Mouse (Mus musculus): ENCODE results near the gene Def8.
"Not testable (repeated sequence)": the region's sequence is repeated elsewhere in the genome, so short reads cannot be mapped to it uniquely, and the experiment has no call there.

Gene Def8

GRCm38 (mm10) chr8:123432381-123432780, 9.1 kb downstream of the Def8 start:
- DNase-seq (ENCODE audit: low read depth, low spot score) = no peak

GRCm38 (mm10) chr8:123433241-123433974, 10.1 kb downstream of the Def8 start:
- DNase-seq (ENCODE audit: low read depth, low spot score) = not testable (repeated sequence)

GRCm38 (mm10) chr8:123441788-123442187, 18.5 kb downstream of the Def8 start:
- DNase-seq (ENCODE audit: low read depth, low spot score) = no peak

- DNase-seq (ENCODE audit: low read depth, low spot score) = no peak
Measured at GRCm38 (mm10) chr8:123442351-123442750, 19.0 kb downstream of the Def8 start.

GRCm38 (mm10) chr8:123442871-123443575, 19.7 kb downstream of the Def8 start:
- DNase-seq (ENCODE audit: low read depth, low spot score) = peak; percentile 93

- no peak for DNase-seq (ENCODE audit: low read depth, low spot score)
Measured at GRCm38 (mm10) chr8:123443576-123443921, 20.2 kb downstream of the Def8 start.

GRCm38 (mm10) chr8:123444131-123444530, 20.8 kb downstream of the Def8 start:
- DNase-seq (ENCODE audit: low read depth, low spot score) = no peak

GRCm38 (mm10) chr8:123445981-123446380, 22.7 kb downstream of the Def8 start:
- DNase-seq (ENCODE audit: low read depth, low spot score) = no peak

- no peak for DNase-seq (ENCODE audit: low read depth, low spot score)
Measured at GRCm38 (mm10) chr8:123446799-123447198, 23.5 kb downstream of the Def8 start.

GRCm38 (mm10) chr8:123450783-123451182, 27.5 kb downstream of the Def8 start:
- DNase-seq (ENCODE audit: low read depth, low spot score) = no peak

- not testable (repeated sequence) for DNase-seq (ENCODE audit: low read depth, low spot score)
Measured at GRCm38 (mm10) chr8:123451747-123452146, 28.4 kb downstream of the Def8 start.

- no peak for DNase-seq (ENCODE audit: low read depth, low spot score)
Measured at GRCm38 (mm10) chr8:123452149-123452548, 28.8 kb downstream of the Def8 start.

GRCm38 (mm10) chr8:123453291-123453690, 30.0 kb downstream of the Def8 start:
- no peak for DNase-seq (ENCODE audit: low read depth, low spot score)

- no peak for DNase-seq (ENCODE audit: low read depth, low spot score)
Measured at GRCm38 (mm10) chr8:123453951-123454350, 30.6 kb downstream of the Def8 start.

GRCm38 (mm10) chr8:123454559-123454958, 31.2 kb downstream of the Def8 start:
- DNase-seq (ENCODE audit: low read depth, low spot score) = no peak

GRCm38 (mm10) chr8:123463651-123464050, 40.3 kb downstream of the Def8 start:
- no peak for DNase-seq (ENCODE audit: low read depth, low spot score)

- DNase-seq (ENCODE audit: low read depth, low spot score) = no peak
Measured at GRCm38 (mm10) chr8:123467476-123467875, 44.1 kb downstream of the Def8 start.

GRCm38 (mm10) chr8:123472991-123473390, 49.7 kb downstream of the Def8 start:
- not testable (repeated sequence) for DNase-seq (ENCODE audit: low read depth, low spot score)

GRCm38 (mm10) chr8:123474549-123474948, 51.2 kb downstream of the Def8 start:
- DNase-seq (ENCODE audit: low read depth, low spot score) = not testable (repeated sequence)

GRCm38 (mm10) chr8:123476911-123477736, 53.8 kb downstream of the Def8 start:
- peak; percentile 32 for DNase-seq (ENCODE audit: low read depth, low spot score)

GRCm38 (mm10) chr8:123477737-123478258, 54.5 kb downstream of the Def8 start, which contains the start of gene Afg3l1:
Gene Afg3l1, plus strand, starts transcription at chr8:123477903.
- DNase-seq (ENCODE audit: low read depth, low spot score) = peak; percentile 92
